ENCODE assay signal across 42 mouse cellular contexts in the genomic region with DNA sequence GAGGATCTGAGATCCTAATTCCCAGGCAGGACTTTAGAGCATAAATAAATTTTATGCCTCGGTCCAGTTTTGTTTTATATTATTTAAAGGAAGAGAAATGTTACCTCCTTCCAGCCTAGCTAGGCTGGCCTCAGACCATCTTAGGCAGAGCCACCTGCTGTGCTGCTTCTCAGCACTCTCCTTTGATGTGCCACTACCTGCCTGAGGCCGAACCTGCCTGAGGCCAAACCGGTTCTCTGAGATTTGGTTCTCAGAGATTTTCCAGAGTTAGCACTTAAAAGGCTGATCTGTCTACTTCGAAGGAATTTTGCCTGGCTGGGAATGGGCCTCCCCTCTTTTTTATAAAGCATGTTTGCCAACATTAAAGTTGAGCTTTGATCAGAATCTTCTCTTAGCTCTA. TPM values are rescaled to one million over a fixed set of nuclear protein-coding genes. Genes with fewer than 3 reads are reported as not detected.
"Had no signal": no experiment of that assay in that cellular context is flagged by ENCODE, and none has a peak within 500 bp of the region (broad histone marks: within the 10 kb centered on the region; RNA-seq: fewer than 3 reads in every experiment).

No protein-coding gene starts in this region.

- H3K27me3 ChIP-seq: heart, embryonic 13.5 days; heart, embryonic 15.5 days; hindbrain, embryonic 12.5 days; intestine, embryonic 15.5 days; kidney, embryonic 15.5 days; limb, embryonic 13.5 days; limb, embryonic 15.5 days; liver, embryonic 12.5 days had no signal

- H3K27ac ChIP-seq: heart, adult 2 months; heart, embryonic 13.5 days; heart, embryonic 15.5 days; hindbrain, embryonic 10.5 days; hindbrain, embryonic 12.5 days; hindbrain, embryonic 14.5 days; intestine, embryonic 15.5 days; kidney, embryonic 15.5 days; kidney, postnatal 0 days; limb, embryonic 13.5 days; limb, embryonic 15.5 days; liver, embryonic 12.5 days; liver, embryonic 14.5 days had no signal

- DNase-seq: gastrocnemius, postnatal 14 days; gastrocnemius, postnatal 36 days; heart, adult 11 months; heart, adult 2 months; heart, postnatal 14 days; heart, postnatal 4 days; kidney, adult 11 months; kidney, adult 2 months; kidney, adult 9 months; kidney, postnatal 14 days; kidney, postnatal 36 days; layer of hippocampus, adult 9-11 months; left cerebral cortex, postnatal 4 days had no signal

- H3K4me2 ChIP-seq: heart, embryonic 11.5 days; heart, embryonic 13.5 days; heart, embryonic 15.5 days; hindbrain, embryonic 12.5 days; hindbrain, embryonic 14.5 days; intestine, embryonic 15.5 days; kidney, embryonic 15.5 days; limb, embryonic 13.5 days; limb, embryonic 15.5 days; liver, embryonic 12.5 days had no signal

- H3K36me3 ChIP-seq: heart, embryonic 13.5 days; heart, embryonic 15.5 days; hindbrain, embryonic 10.5 days; hindbrain, embryonic 12.5 days; intestine, embryonic 15.5 days; kidney, embryonic 15.5 days; limb, embryonic 13.5 days; limb, embryonic 15.5 days; liver, embryonic 12.5 days had no signal

- H3K9ac ChIP-seq: heart, embryonic 13.5 days; heart, embryonic 15.5 days; hindbrain, embryonic 12.5 days; hindbrain, embryonic 14.5 days; intestine, embryonic 15.5 days; kidney, embryonic 15.5 days; limb, embryonic 13.5 days; limb, embryonic 15.5 days; liver, embryonic 12.5 days; liver, embryonic 14.5 days had no signal

- H3K9me3 ChIP-seq: heart, embryonic 15.5 days; intestine, embryonic 15.5 days; kidney, embryonic 15.5 days; limb, embryonic 15.5 days; liver, embryonic 12.5 days had no signal

- ATAC-seq: hindbrain, embryonic 16.5 days; inflammation-experienced regulatory T-cells, adult 6 months; intestine, embryonic 15.5 days; liver, embryonic 12.5 days had no signal

- H3K4me1 ChIP-seq: heart, embryonic 13.5 days; heart, embryonic 15.5 days; hindbrain, embryonic 10.5 days; hindbrain, embryonic 12.5 days; intestine, embryonic 15.5 days; kidney, embryonic 15.5 days; limb, embryonic 13.5 days; limb, embryonic 15.5 days; liver, embryonic 12.5 days had no signal

- H3K4me3 ChIP-seq: heart, adult 2 months; heart, embryonic 13.5 days; heart, embryonic 15.5 days; hindbrain, embryonic 10.5 days; hindbrain, embryonic 12.5 days; intestine, embryonic 15.5 days; kidney, embryonic 15.5 days; limb, embryonic 13.5 days; limb, embryonic 15.5 days; liver, embryonic 12.5 days had no signal

RNA-seq across cellular contexts. Expression of a gene that starts 7.8 kb away (rescaled TPM):
- total RNA-seq: gastrocnemius, adult 18-20 months; gastrocnemius, adult 8-10 months; gastrocnemius, postnatal 14 days; gastrocnemius, postnatal 36 days; heart, postnatal 4 days; layer of hippocampus, adult 18-20 months; layer of hippocampus, adult 8-10 months; layer of hippocampus, postnatal 25 days; left cerebral cortex, adult 18-20 months; left cerebral cortex, adult 8-10 months; left cerebral cortex, postnatal 4 days had no signal
- polyA plus RNA-seq: heart, adult 2 months; heart, embryonic 11.5 days; heart, embryonic 13.5 days; heart, embryonic 15.5 days; heart, postnatal 0 days; hindbrain, embryonic 10.5 days; hindbrain, embryonic 12.5 days; hindbrain, embryonic 14.5 days; hindbrain, embryonic 16.5 days; inflammation-experienced regulatory T-cells, adult 6 months; kidney, embryonic 15.5 days; limb, embryonic 11.5 days; limb, embryonic 13.5 days; limb, embryonic 15.5 days; liver, embryonic 12.5 days had no signal

RNA-seq across cellular contexts. Expression of a gene that starts 46.6 kb away (rescaled TPM):
- total RNA-seq: gastrocnemius, adult 18-20 months; gastrocnemius, adult 8-10 months; gastrocnemius, postnatal 14 days; gastrocnemius, postnatal 36 days; heart, adult 2 months; heart, postnatal 14 days; heart, postnatal 4 days; layer of hippocampus, adult 18-20 months; layer of hippocampus, adult 8-10 months; layer of hippocampus, postnatal 25 days; left cerebral cortex, adult 18-20 months; left cerebral cortex, adult 8-10 months; left cerebral cortex, postnatal 10 days; left cerebral cortex, postnatal 25 days; left cerebral cortex, postnatal 4 days; liver, adult 2 months had no signal
- polyA plus RNA-seq: heart, embryonic 11.5 days; heart, embryonic 13.5 days; heart, embryonic 15.5 days; heart, postnatal 0 days; hindbrain, embryonic 10.5 days; hindbrain, embryonic 12.5 days; hindbrain, embryonic 14.5 days; hindbrain, embryonic 16.5 days; intestine, embryonic 15.5 days; kidney, embryonic 15.5 days; limb, embryonic 11.5 days; limb, embryonic 13.5 days; limb, embryonic 15.5 days; liver, adult 2 months had no signal

RNA-seq across cellular contexts. Expression of a gene that starts 52.9 kb away (rescaled TPM):
- total RNA-seq: gastrocnemius, adult 18-20 months; gastrocnemius, adult 8-10 months; gastrocnemius, postnatal 14 days; gastrocnemius, postnatal 36 days; heart, adult 2 months; heart, postnatal 14 days; heart, postnatal 4 days; layer of hippocampus, adult 18-20 months; left cerebral cortex, adult 18-20 months; left cerebral cortex, adult 8-10 months; left cerebral cortex, postnatal 25 days; liver, adult 2 months had no signal
- polyA plus RNA-seq: gonadal fat pad, adult 2 months; heart, adult 2 months; heart, embryonic 11.5 days; heart, embryonic 13.5 days; heart, embryonic 15.5 days; heart, postnatal 0 days; hindbrain, embryonic 10.5 days; hindbrain, embryonic 12.5 days; inflammation-experienced regulatory T-cells, adult 6 months; intestine, embryonic 15.5 days; kidney, adult 2 months; kidney, embryonic 15.5 days; kidney, postnatal 0 days; limb, embryonic 11.5 days; limb, embryonic 13.5 days; limb, embryonic 15.5 days; liver, adult 2 months; liver, embryonic 12.5 days; liver, embryonic 14.5 days; liver, embryonic 16.5 days had no signal
